Comparison of ENCODE assay signal across 11 mouse cellular contexts in genomic region chr4:130862538-130862937, GRCm38 (mm10). TPM values are rescaled to one million over a fixed set of nuclear protein-coding genes. Genes with fewer than 3 reads are reported as not detected.
DNase-seq lines count a peak whose midpoint lies in the region; ATAC-seq lines count a peak whose summit lies in the region.
"Had no signal": no experiment of that assay in that cellular context is flagged by ENCODE, and none has a peak within 500 bp of the region (broad histone marks: within the 10 kb centered on the region; RNA-seq: fewer than 3 reads in every experiment).

No protein-coding gene starts in this region.

- H3K36me3 ChIP-seq in forebrain, embryonic 14.5 days (ENCODE audit: control insufficient read depth, insufficient read depth, low read length) = no peaks in the 10 kb centered on the region
- H3K36me3 ChIP-seq in forebrain, embryonic 10.5 days (replicated peaks) = no peaks in the 10 kb centered on the region
- H3K36me3 ChIP-seq in hindbrain, embryonic 13.5 days = no peaks in the 10 kb centered on the region
- no peaks in the 10 kb centered on the region for H3K36me3 ChIP-seq in hindbrain, embryonic 10.5 days
- H3K36me3 ChIP-seq in neural tube, embryonic 13.5 days = no peaks in the 10 kb centered on the region

- no peak overlapping the region for H3K4me2 ChIP-seq in forebrain, embryonic 14.5 days (ENCODE audit: low read length)
- H3K4me2 ChIP-seq in hindbrain, embryonic 13.5 days = no peak overlapping the region
- H3K4me2 ChIP-seq in neural tube, embryonic 13.5 days = no peak overlapping the region

- WGBS in forebrain, embryonic 14.5 days = 78% methylated on average over 5 of the region's 5 CpGs
- WGBS in forebrain, embryonic 10.5 days = 81% methylated on average over 5 of the region's 5 CpGs
- WGBS in hindbrain, embryonic 13.5 days = 84% methylated on average over 5 of the region's 5 CpGs
- WGBS in hindbrain, embryonic 10.5 days = 76% methylated on average over 5 of the region's 5 CpGs
- WGBS in neural tube, embryonic 13.5 days = 78% methylated on average over 5 of the region's 5 CpGs

- no peak for ATAC-seq in forebrain, embryonic 14.5 days
- no peak for ATAC-seq in hindbrain, embryonic 13.5 days (ENCODE audit: low FRiP score)
- no peak for ATAC-seq in neural tube, embryonic 13.5 days (ENCODE audit: low read depth)

- peaks cover 25% of the 10 kb centered on the region for H3K4me1 ChIP-seq in forebrain, embryonic 14.5 days (ENCODE audit: control insufficient read depth, insufficient read depth, low read length)
- H3K4me1 ChIP-seq in forebrain, embryonic 10.5 days = peaks cover 35% of the 10 kb centered on the region
- H3K4me1 ChIP-seq in hindbrain, embryonic 13.5 days (replicated peaks) = peaks cover 48% of the 10 kb centered on the region
- H3K4me1 ChIP-seq in hindbrain, embryonic 10.5 days (replicated peaks) = peaks cover 50% of the 10 kb centered on the region
- H3K4me1 ChIP-seq in neural tube, embryonic 13.5 days (replicated peaks) = peaks cover 48% of the 10 kb centered on the region

- no peak overlapping the region for H3K4me3 ChIP-seq in forebrain, embryonic 14.5 days (ENCODE audit: low read depth, low read length)
- no peak overlapping the region for H3K4me3 ChIP-seq in forebrain, embryonic 10.5 days
- no peak overlapping the region for H3K4me3 ChIP-seq in hindbrain, embryonic 13.5 days
- H3K4me3 ChIP-seq in hindbrain, embryonic 10.5 days = no peak overlapping the region
- H3K4me3 ChIP-seq in neural tube, embryonic 13.5 days = no peak overlapping the region

- no peak for DNase-seq in forebrain, embryonic 14.5 days (ENCODE audit: low spot score)
- DNase-seq in forebrain, embryonic 10.5 days (ENCODE audit: extremely low spot score, low spot score) = no peak
- DNase-seq in hindbrain, embryonic 10.5 days (ENCODE audit: low spot score) = no peak
- DNase-seq in neural tube, embryonic 10.5 days (ENCODE audit: extremely low spot score, low spot score) = no peak
- no peak for DNase-seq in kidney, postnatal 14 days
- DNase-seq: B cell, adult 2 months; heart, adult 11 months; retina, postnatal 1 day; thymus, postnatal 4 days had no signal

- no peaks in the 10 kb centered on the region for H3K9me3 ChIP-seq in forebrain, embryonic 14.5 days (replicated peaks; ENCODE audit: control insufficient read depth, low read length)
- H3K9me3 ChIP-seq in forebrain, embryonic 10.5 days = no peaks in the 10 kb centered on the region
- no peaks in the 10 kb centered on the region for H3K9me3 ChIP-seq in hindbrain, embryonic 13.5 days
- H3K9me3 ChIP-seq in hindbrain, embryonic 10.5 days = no peaks in the 10 kb centered on the region
- H3K9me3 ChIP-seq in neural tube, embryonic 13.5 days = no peaks in the 10 kb centered on the region

- 0 out of 2 replicates have a peak overlapping the region, but pooled peaks have one; percentile 35 for H3K9ac ChIP-seq in forebrain, embryonic 14.5 days (ENCODE audit: low read length)
- H3K9ac ChIP-seq in hindbrain, embryonic 13.5 days = peak overlapping the region; percentile 70; the same call in 1 of the 2 replicates
- no peak overlapping the region for H3K9ac ChIP-seq in neural tube, embryonic 13.5 days

- H3K27ac ChIP-seq in forebrain, embryonic 14.5 days (ENCODE audit: low read depth, low read length) = no peak overlapping the region
- no peak overlapping the region for H3K27ac ChIP-seq in forebrain, embryonic 10.5 days
- H3K27ac ChIP-seq in hindbrain, embryonic 13.5 days = peak overlapping the region; percentile 78; the same call in 1 of the 2 replicates
- H3K27ac ChIP-seq in hindbrain, embryonic 10.5 days = no peak overlapping the region
- H3K27ac ChIP-seq in neural tube, embryonic 13.5 days (replicated peaks) = 0 out of 2 replicates have a peak overlapping the region, but pooled peaks have one; percentile 74

- peaks cover 39% of the 10 kb centered on the region for H3K27me3 ChIP-seq in forebrain, embryonic 14.5 days (replicated peaks; ENCODE audit: control insufficient read depth, insufficient read depth, low read length)
- peaks cover 88% of the 10 kb centered on the region for H3K27me3 ChIP-seq in forebrain, embryonic 10.5 days (ENCODE audit: poor library complexity, severe bottlenecking)
- peaks cover 61% of the 10 kb centered on the region for H3K27me3 ChIP-seq in hindbrain, embryonic 13.5 days
- peaks cover 73% of the 10 kb centered on the region for H3K27me3 ChIP-seq in hindbrain, embryonic 10.5 days (ENCODE audit: insufficient read depth, poor library complexity, severe bottlenecking)
- H3K27me3 ChIP-seq in neural tube, embryonic 13.5 days = peaks cover 76% of the 10 kb centered on the region

RNA-seq across cellular contexts. Expression of gene Laptm5, which starts 50.4 kb away (rescaled TPM):
- 27.6 and 31.9 TPM in 2 replicates for polyA plus RNA-seq in forebrain, embryonic 14.5 days (2014; fragmentation: Nextera tagmentation; extraction: Ambion mirVana)
- polyA plus RNA-seq in forebrain, embryonic 10.5 days (2016; fragmentation: Nextera tagmentation; extraction: Ambion mirVana) = 16.7 and 17.1 TPM in 2 replicates
- polyA plus RNA-seq in hindbrain, embryonic 13.5 days (2015; fragmentation: Nextera tagmentation; extraction: Ambion mirVana) = 29.4 and 31.4 TPM in 2 replicates
- polyA plus RNA-seq in hindbrain, embryonic 10.5 days (2016; fragmentation: Nextera tagmentation; extraction: Ambion mirVana) = 21.3 and 25.9 TPM in 2 replicates
- 31.6 and 31.7 TPM in 2 replicates for polyA plus RNA-seq in neural tube, embryonic 13.5 days (2015; fragmentation: Nextera tagmentation; extraction: Ambion mirVana)

Comparison
In these comparisons a context has a peak if more than half of its experiments do, and no peak if none do; other contexts are left out.
1. H3K27ac ChIP-seq: peak in hindbrain, embryonic 13.5 days (single experiment) and neural tube, embryonic 13.5 days (single experiment); none in forebrain, embryonic 14.5 days (single experiment), forebrain, embryonic 10.5 days (single experiment) and hindbrain, embryonic 10.5 days (single experiment).